ENCODE assay signal across 8 mouse cellular contexts in the genomic region with DNA sequence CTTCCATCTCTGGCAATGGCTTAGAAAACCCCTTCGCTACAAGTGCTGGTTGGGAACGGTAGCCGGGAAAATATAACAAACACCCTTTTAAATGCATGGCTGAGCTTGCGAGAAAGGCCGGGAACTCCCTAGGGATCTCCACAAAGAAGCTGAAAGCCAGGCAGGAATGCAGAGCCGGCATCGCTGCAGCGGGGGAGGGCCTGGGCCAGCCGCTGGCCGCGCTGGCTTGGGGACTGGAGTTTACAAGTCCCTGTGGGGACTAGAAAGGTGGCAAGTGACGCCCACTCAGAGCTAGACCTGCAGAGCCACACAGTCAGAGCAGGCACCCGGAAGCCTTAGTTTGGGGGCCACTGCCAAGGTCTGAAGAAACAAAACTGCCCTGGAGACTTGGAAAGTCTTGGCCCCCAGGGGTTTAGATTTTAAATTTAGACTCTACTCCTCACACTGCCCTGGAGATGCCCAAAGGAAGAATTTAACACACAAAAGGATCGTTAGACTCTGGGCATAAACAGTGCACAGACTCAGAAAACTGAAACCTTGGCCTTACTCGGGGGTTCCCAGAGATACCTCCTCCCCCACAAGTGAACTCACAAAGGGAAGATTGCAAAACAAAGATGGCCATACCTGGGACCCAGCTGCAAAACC. TPM values are rescaled to one million over a fixed set of nuclear protein-coding genes. Genes with fewer than 3 reads are reported as not detected.
A peak's percentile ranks its signal among the peaks of the same experiment; 100 is the strongest.
DNase-seq lines count a peak whose midpoint lies in the region; ATAC-seq and TF ChIP-seq lines count a peak whose summit lies in the region.

No protein-coding gene starts in this region.

- peak; percentile 66; the same call in 1 of the 2 replicates for ATAC-seq in embryonic facial prominence, embryonic 13.5 days (ENCODE audit: insufficient number of reproducible peaks, insufficient read depth, low FRiP score, low TSS enrichment, low read depth)
- peak; percentile 67; the same call in 1 of the 2 replicates for ATAC-seq in heart, postnatal 0 days (ENCODE audit: insufficient read depth, low read depth)

- peak; percentile 13 for TF ChIP-seq POLR2A in myocyte (IDR thresholded peaks at IDR 0.05; ENCODE audit: insufficient read length, low read depth)

- no peak for TF ChIP-seq EP300 in heart, postnatal 0 days (IDR thresholded peaks at IDR 0.05; ENCODE audit: low read depth)

- intact Hi-C loops in left cerebral cortex, adult 2 months (cut with DNase I): no loop called here

- TF ChIP-seq CTCF in left cerebral cortex, adult 2 months (IDR thresholded peaks at IDR 0.05): no peak
- TF ChIP-seq CTCF in heart, postnatal 0 days (IDR thresholded peaks at IDR 0.05; ENCODE audit: low read depth): no peak

- no peaks in the 10 kb centered on the region for H3K27me3 ChIP-seq in embryonic facial prominence, embryonic 13.5 days
- no peaks in the 10 kb centered on the region for H3K27me3 ChIP-seq in heart, postnatal 0 days (ENCODE audit: control insufficient read depth, insufficient read depth, low read length)
- no peaks in the 10 kb centered on the region for H3K27me3 ChIP-seq in myocyte (ENCODE audit: control insufficient read depth, insufficient read depth, insufficient read length)

- H3K27ac ChIP-seq in left cerebral cortex, adult 2 months: peak overlapping the region; percentile 71
- H3K27ac ChIP-seq in embryonic facial prominence, embryonic 13.5 days: peak overlapping the region; percentile 90
- peak overlapping the region; percentile 82 for H3K27ac ChIP-seq in heart, postnatal 0 days (ENCODE audit: low read depth)

- WGBS in embryonic facial prominence, embryonic 13.5 days: 7% methylated on average over 15 of the region's 15 CpGs
- 11% methylated on average over 15 of the region's 15 CpGs for WGBS in heart, postnatal 0 days

- peak overlapping the region; percentile 40 for H3K4me2 ChIP-seq in embryonic facial prominence, embryonic 13.5 days
- H3K4me2 ChIP-seq in heart, postnatal 0 days (ENCODE audit: low read depth, low read length): peak overlapping the region; percentile 43
- H3K4me2 ChIP-seq in myocyte (ENCODE audit: low read depth): peak overlapping the region; percentile 81

- H3K79me2 ChIP-seq in myocyte (ENCODE audit: control insufficient read depth, insufficient read depth): no peaks in the 10 kb centered on the region

- no peak for DNase-seq in left cerebral cortex, adult 2 months (ENCODE audit: extremely low spot score in 1 of 2, low spot score in 2 of 2)
- DNase-seq in left cerebral cortex, adult 11 months (ENCODE audit: low spot score): no peak
- peak; percentile 68 for DNase-seq in heart, postnatal 0 days (ENCODE audit: low spot score)
- DNase-seq in kidney, postnatal 10 days: peak; percentile 87
- DNase-seq in natural killer cell, adult 2 months (ENCODE audit: low spot score in 2 of 2): no peak
- DNase-seq in c-Kit-positive CD71-positive TER-119-positive erythroid progenitor cells, embryonic 14.5 days (ENCODE audit: low spot score): no peak

- H3K9ac ChIP-seq in embryonic facial prominence, embryonic 13.5 days: peak overlapping the region; percentile 62
- H3K9ac ChIP-seq in heart, postnatal 0 days (replicated peaks; ENCODE audit: low read depth, low read length): peak overlapping the region; percentile 43

- no peaks in the 10 kb centered on the region; the same call in 1 of the 2 replicates for H3K9me3 ChIP-seq in embryonic facial prominence, embryonic 13.5 days
- peaks cover 6% of the 10 kb centered on the region; the same call in 1 of the 2 replicates for H3K9me3 ChIP-seq in heart, postnatal 0 days (replicated peaks; ENCODE audit: control insufficient read depth, low read length)

- no peak overlapping the region for H3ac ChIP-seq in myocyte (ENCODE audit: control insufficient read depth, insufficient read length)

- no peaks in the 10 kb centered on the region for H3K36me3 ChIP-seq in embryonic facial prominence, embryonic 13.5 days
- no peaks in the 10 kb centered on the region for H3K36me3 ChIP-seq in heart, postnatal 0 days (replicated peaks; ENCODE audit: control insufficient read depth, insufficient read depth, low read length)
- H3K36me3 ChIP-seq in myocyte (ENCODE audit: control insufficient read depth, insufficient read depth): no peaks in the 10 kb centered on the region

- peaks cover 16% of the 10 kb centered on the region for H3K4me1 ChIP-seq in embryonic facial prominence, embryonic 13.5 days
- peaks cover 24% of the 10 kb centered on the region for H3K4me1 ChIP-seq in heart, postnatal 0 days (ENCODE audit: control insufficient read depth, insufficient read depth)

- H3K4me3 ChIP-seq in left cerebral cortex, adult 2 months: no peak overlapping the region
- no peak overlapping the region for H3K4me3 ChIP-seq in embryonic facial prominence, embryonic 13.5 days
- no peak overlapping the region for H3K4me3 ChIP-seq in heart, postnatal 0 days (ENCODE audit: low read depth, low read length)
- no peak overlapping the region for H3K4me3 ChIP-seq in myocyte

TF ChIP-seq in myocyte, 11 proteins besides CTCF, POLR2A, EP300 and RAD21:
- no peak for TF ChIP-seq POLR2AphosphoS2 (IDR thresholded peaks at IDR 0.05; ENCODE audit: insufficient read length, low read depth)
- TF ChIP-seq CEBPB (IDR thresholded peaks at IDR 0.05; ENCODE audit: insufficient read depth, poor library complexity, severe bottlenecking): no peak
- TF ChIP-seq MYOD1 (IDR thresholded peaks at IDR 0.05; ENCODE audit: control insufficient read depth in 1 of 3, insufficient read length in 2 of 3, low read depth in 2 of 3): peak in 1 of 3 experiments; percentile 31
- TF ChIP-seq TCF3 (IDR thresholded peaks at IDR 0.05; ENCODE audit: insufficient read length, low read depth): no peak
- no peak for TF ChIP-seq E2F4 (IDR thresholded peaks at IDR 0.05; ENCODE audit: insufficient read depth)
- no peak for TF ChIP-seq REST (IDR thresholded peaks at IDR 0.05; ENCODE audit: insufficient read depth, insufficient read length)
- no peak for TF ChIP-seq USF1 (IDR thresholded peaks at IDR 0.05; ENCODE audit: low read depth)
- peak in 1 of 3 experiments; percentile 15 for TF ChIP-seq MYOG (IDR thresholded peaks at IDR 0.05; ENCODE audit: control insufficient read depth in 1 of 3, insufficient read depth in 1 of 3, insufficient read length in 2 of 3, low read depth in 2 of 3)
- no peak for TF ChIP-seq TCF12 (IDR thresholded peaks at IDR 0.05; ENCODE audit: insufficient read depth, poor library complexity, severe bottlenecking)
- TF ChIP-seq SRF (IDR thresholded peaks at IDR 0.05; ENCODE audit: control insufficient read depth, insufficient read length, low read depth): no peak
- no peak for TF ChIP-seq MAX (IDR thresholded peaks at IDR 0.05; ENCODE audit: low read depth)

RNA-seq across cellular contexts. Expression of a gene that starts 59.4 kb away (rescaled TPM):
- total RNA-seq in left cerebral cortex, adult 2 months (2021): 10 to 100 TPM in 1 of 2 experiments, 1 to 10 TPM in 1; 9.9 to 12.6 TPM
- polyA plus RNA-seq in embryonic facial prominence, embryonic 13.5 days (2015; fragmentation: Nextera tagmentation; extraction: Ambion mirVana): 2.8 and 2.9 TPM in 2 replicates
- total RNA-seq in heart, postnatal 0 days (2014; rRNA removed; ENCODE audit: low replicate concordance): 1.5 and 4.1 TPM in 2 replicates
- 1.9 and 2.0 TPM in 2 replicates for polyA plus RNA-seq in heart, postnatal 0 days (2015; fragmentation: Nextera tagmentation; extraction: Ambion mirVana)
- polyA plus RNA-seq in myocyte (2012; fragmentation: generic; extraction: Trizol): 0.12 TPM

Comparison
In these comparisons a context has a peak if more than half of its experiments do, and no peak if none do; other contexts are left out.
1. DNase-seq: peak in heart, postnatal 0 days (single experiment) and kidney, postnatal 10 days (single experiment); none in left cerebral cortex, adult 2 months (0 of 2), left cerebral cortex, adult 11 months (single experiment), natural killer cell, adult 2 months (0 of 2) and c-Kit-positive CD71-positive TER-119-positive erythroid progenitor cells, embryonic 14.5 days (single experiment).
2. Peak in every context shown above with its lines, with median percentiles within 50 percentile points of each other: H3K27ac ChIP-seq and H3K4me2 ChIP-seq.